Mouse (Mus musculus) midbrain, embryonic 13.5 days (tissue): ENCODE data around the gene Tubg2. TPM values are rescaled to one million over a fixed set of nuclear protein-coding genes. Genes with fewer than 3 reads are reported as not detected.

ENCODE experiments used
- ATAC-seq: fragments of 200-750 bp; cut with Nextera tagmentation; 2 replicates; pipeline ENCODE4 v1.8.0; 2017; ENCODE audit warnings: mild to moderate bottlenecking, moderate TSS enrichment, moderate library complexity
- H3K27ac ChIP-seq: fragments of 300-500 bp; sonication (generic); 2 replicates; pipeline ENCODE4 v1.5.1; 2015; ENCODE audit warnings: inconsistent platforms, mild to moderate bottlenecking, moderate library complexity
- H3K27me3 ChIP-seq: fragments of 300-500 bp; sonication (generic); 2 replicates; pipeline ENCODE4 v1.6.1; 2015; ENCODE audit warnings: mild to moderate bottlenecking, inconsistent platforms
- H3K36me3 ChIP-seq: fragments of 300-500 bp; sonication (generic); 2 replicates; pipeline ENCODE4 v1.6.1; 2015; ENCODE audit warnings: mild to moderate bottlenecking, inconsistent platforms
- H3K4me1 ChIP-seq: fragments of 300-500 bp; sonication (generic); replicated peaks from 2 replicates; pipeline ENCODE4 v1.6.1; 2015; ENCODE audit warnings: inconsistent platforms
- H3K4me2 ChIP-seq: fragments of 300-500 bp; sonication (generic); replicated peaks from 2 replicates; pipeline ENCODE4 v1.6.1; 2015; ENCODE audit warnings: moderate library complexity, mild to moderate bottlenecking, inconsistent platforms
- H3K4me3 ChIP-seq: fragments of 300-500 bp; sonication (generic); replicated peaks from 2 replicates; pipeline ENCODE4 v1.5.1; 2015; ENCODE audit warnings: mild to moderate bottlenecking, inconsistent platforms
- H3K9ac ChIP-seq: fragments of 300-500 bp; sonication (generic); replicated peaks from 2 replicates; pipeline ENCODE4 v1.6.1; 2015; ENCODE audit warnings: mild to moderate bottlenecking, inconsistent platforms
- H3K9me3 ChIP-seq: fragments of 300-500 bp; sonication (generic); 2 replicates; pipeline ENCODE4 v1.6.1; 2016; ENCODE audit warnings: mild to moderate bottlenecking, inconsistent platforms
- WGBS: fragments of 180-500 bp; shearing (Covaris S2); methylation state at CpG from one replicate; pipeline ENCODE4 v1.1.7; 2015; 5-methylcytosine and 5-hydroxymethylcytosine counted together
- microRNA-seq: library from miRNA; unstranded; fragments of <30 nt; microRNA quantifications from one replicate; pipeline ENCODE4, GENCODE M21; 2016
- polyA plus RNA-seq: library from polyadenylated mRNA; unstranded; fragments of >200 nt; fragmentation: Nextera tagmentation; extraction: Ambion mirVana; gene quantifications from 2 replicates; pipeline ENCODE4 v1.2.1, GENCODE M21; 2015

Tubg2 gene
- polyA plus RNA-seq, 1 experiment from 2014 or later = 29.8 TPM

GRCm38 (mm10) chr11:101194643-101195042 lies 38.9 kb downstream of the Tubg2 start:
- Histone ChIP-seq H3K27ac (no peak overlapping the region), H3K9me3 (no peaks in the 10 kb centered on the region), H3K27me3 (no peaks in the 10 kb centered on the region), H3K4me1 (peaks cover 21% of the 10 kb centered on the region), H3K4me3 (no peak overlapping the region), H3K36me3 (peaks cover 43% of the 10 kb centered on the region), H3K9ac (no peak overlapping the region), H3K4me2 (no peak overlapping the region)
- ATAC-seq = no peak
- 89% methylated on average over 6 of the region's 6 CpGs for WGBS

- Histone ChIP-seq H3K27me3 (no peaks in the 10 kb centered on the region), H3K9ac (no peak overlapping the region), H3K4me1 (peaks cover 17% of the 10 kb centered on the region), H3K9me3 (no peaks in the 10 kb centered on the region), H3K4me2 (no peak overlapping the region), H3K4me3 (no peak overlapping the region), H3K36me3 (peaks cover 46% of the 10 kb centered on the region), H3K27ac (no peak overlapping the region)
- no peak for ATAC-seq
- 70% methylated on average over 1 of the region's 1 CpGs for WGBS
Measured at GRCm38 (mm10) chr11:101195101-101195500, 39.4 kb downstream of the Tubg2 start.

- H3K27me3 ChIP-seq = no peaks in the 10 kb centered on the region
- no peak overlapping the region for H3K4me2 ChIP-seq
- H3K9ac ChIP-seq = no peak overlapping the region
- no peak for ATAC-seq
- no peak overlapping the region for H3K27ac ChIP-seq
- peaks cover 12% of the 10 kb centered on the region for H3K4me1 ChIP-seq
- WGBS = 88% methylated on average over 8 of the region's 8 CpGs
- no peak overlapping the region for H3K4me3 ChIP-seq
- H3K36me3 ChIP-seq = peaks cover 48% of the 10 kb centered on the region
- H3K9me3 ChIP-seq = no peaks in the 10 kb centered on the region
Measured at GRCm38 (mm10) chr11:101195571-101195970, 39.9 kb downstream of the Tubg2 start.

GRCm38 (mm10) chr11:101196175-101196574 lies 40.5 kb downstream of the Tubg2 start:
- H3K9ac ChIP-seq = no peak overlapping the region
- WGBS = 95% methylated on average over 8 of the region's 8 CpGs

GRCm38 (mm10) chr11:101199555-101199954 lies 43.8 kb downstream of the Tubg2 start:
- Histone ChIP-seq H3K27ac (no peak overlapping the region), H3K4me3 (no peak overlapping the region), H3K36me3 (peaks cover 60% of the 10 kb centered on the region), H3K27me3 (no peaks in the 10 kb centered on the region), H3K9me3 (no peaks in the 10 kb centered on the region), H3K4me2 (no peak overlapping the region), H3K9ac (no peak overlapping the region), H3K4me1 (peaks cover 3% of the 10 kb centered on the region; the same call in 1 of the 2 replicates)
- 91% methylated on average over 3 of the region's 3 CpGs for WGBS
- ATAC-seq = no peak

More at GRCm38 (mm10) chr11:101196175-101196574, 40.5 kb downstream of the Tubg2 start:
- no peak for ATAC-seq
- H3K4me2 ChIP-seq = no peak overlapping the region
- H3K27me3 ChIP-seq = no peaks in the 10 kb centered on the region
- no peaks in the 10 kb centered on the region for H3K9me3 ChIP-seq
- H3K4me1 ChIP-seq = peaks cover 9% of the 10 kb centered on the region
- H3K4me3 ChIP-seq = no peak overlapping the region
- peaks cover 50% of the 10 kb centered on the region for H3K36me3 ChIP-seq
- no peak overlapping the region for H3K27ac ChIP-seq

- Histone ChIP-seq H3K36me3 (peaks cover 60% of the 10 kb centered on the region), H3K4me1 (peaks cover 3% of the 10 kb centered on the region; the same call in 1 of the 2 replicates), H3K4me3 (no peak overlapping the region), H3K4me2 (no peak overlapping the region), H3K9me3 (no peaks in the 10 kb centered on the region), H3K27me3 (no peaks in the 10 kb centered on the region), H3K9ac (peak overlapping the region; percentile 25), H3K27ac (no peak overlapping the region)
- 24% methylated on average over 7 of the region's 7 CpGs for WGBS
- no peak for ATAC-seq
Measured at GRCm38 (mm10) chr11:101200986-101201385, 45.3 kb downstream of the Tubg2 start.

Small RNA genes within 50 kb of the gene (microRNA-seq; reads per million reads assigned to microRNA genes)
- not detected for gene Gm27626

Other genes with a start within 250 kb of the Tubg2 start
- 28.7 and 34.3 TPM in 2 replicates for gene Stat3, start 216.4 kb upstream of the Tubg2 start, polyA plus RNA-seq
- gene Cavin1, start 185.0 kb upstream of the Tubg2 start, polyA plus RNA-seq = 28.3 and 30.4 TPM in 2 replicates
- gene Atp6v0a1, start 146.5 kb upstream of the Tubg2 start, polyA plus RNA-seq = 87.6 and 90.8 TPM in 2 replicates
- gene Naglu, start 85.9 kb upstream of the Tubg2 start, polyA plus RNA-seq = 9.7 and 9.9 TPM in 2 replicates
- gene Hsd17b1, start 77.5 kb upstream of the Tubg2 start, polyA plus RNA-seq = 0.24 TPM in 1 of 2 replicates, not detected in the other
- 47.1 and 52.8 TPM in 2 replicates for gene Coasy, start 73.3 kb upstream of the Tubg2 start, polyA plus RNA-seq
- 85.9 and 90.9 TPM in 2 replicates for gene Mlx, start 68.6 kb upstream of the Tubg2 start, polyA plus RNA-seq
- gene Psmc3ip, start 60.5 kb upstream of the Tubg2 start, polyA plus RNA-seq = 27.9 and 30.8 TPM in 2 replicates
- 21.8 and 28.5 TPM in 2 replicates for gene Retreg3, start 36.0 kb upstream of the Tubg2 start, polyA plus RNA-seq
- gene Tubg1, start 36.0 kb upstream of the Tubg2 start, polyA plus RNA-seq = 89.4 and 91.0 TPM in 2 replicates
- gene Cntnap1, start 14.6 kb downstream of the Tubg2 start, polyA plus RNA-seq = 1.3 and 1.5 TPM in 2 replicates
- 7.3 and 8.1 TPM in 2 replicates for gene Plekhh3, start 15.4 kb downstream of the Tubg2 start, polyA plus RNA-seq
- 0.19 and 0.38 TPM in 2 replicates for gene Ccr10, start 19.5 kb downstream of the Tubg2 start, polyA plus RNA-seq
- 17.6 and 17.7 TPM in 2 replicates for gene Ezh1, start 70.6 kb downstream of the Tubg2 start, polyA plus RNA-seq
- 64.4 and 65.7 TPM in 2 replicates for gene Ramp2, start 90.1 kb downstream of the Tubg2 start, polyA plus RNA-seq
- gene Vps25, start 97.8 kb downstream of the Tubg2 start, polyA plus RNA-seq = 110 and 111 TPM in 2 replicates
- 7.2 and 7.5 TPM in 2 replicates for gene Wnk4, start 104.7 kb downstream of the Tubg2 start, polyA plus RNA-seq
- gene Cntd1, start 123.1 kb downstream of the Tubg2 start, polyA plus RNA-seq = 1.2 and 1.3 TPM in 2 replicates
- 210 and 213 TPM in 2 replicates for gene Coa3, start 123.2 kb downstream of the Tubg2 start, polyA plus RNA-seq
- 178 and 194 TPM in 2 replicates for gene Becn1, start 146.4 kb downstream of the Tubg2 start, polyA plus RNA-seq
- 126 and 134 TPM in 2 replicates for gene Psme3, start 160.3 kb downstream of the Tubg2 start, polyA plus RNA-seq
- 2.4 and 2.5 TPM in 2 replicates for gene Aoc2, start 169.2 kb downstream of the Tubg2 start, polyA plus RNA-seq
- gene Aoc3, start 174.7 kb downstream of the Tubg2 start, polyA plus RNA-seq = not detected in 2 replicates
- not detected in 2 replicates for gene G6pc, start 211.7 kb downstream of the Tubg2 start, polyA plus RNA-seq